Mouse (Mus musculus) myocyte (in vitro differentiated cells): ENCODE data around the gene Hist1h2ac.

Experiments
- E2F4 ChIP-seq: IDR thresholded peaks from one replicate; pipeline ENCODE4 v1.6.1; 2011; ENCODE audit warnings: mild to moderate bottlenecking, control low read depth, moderate library complexity; ENCODE audit not compliant: insufficient read depth
- MAX ChIP-seq: IDR thresholded peaks from one replicate; pipeline ENCODE4 v1.6.1; 2011; ENCODE audit warnings: low read depth, mild to moderate bottlenecking, control low read depth
- MYOD1 ChIP-seq, 3 experiments: IDR thresholded peaks; one replicate each; pipeline ENCODE4 v1.6.1; 2011; ENCODE audit warnings: control low read depth in 2 of 3, low read depth in 2 of 3, mild to moderate bottlenecking in 2 of 3, moderate library complexity in 1 of 3; ENCODE audit not compliant: insufficient read length in 2 of 3, control insufficient read depth in 1 of 3
- POLR2A ChIP-seq: IDR thresholded peaks from one replicate; pipeline ENCODE4 v1.6.1; 2011; ENCODE audit warnings: low read depth, mild to moderate bottlenecking, control low read depth, moderate library complexity; ENCODE audit not compliant: insufficient read length
- POLR2AphosphoS2 ChIP-seq: IDR thresholded peaks from one replicate; pipeline ENCODE4 v1.6.1; 2011; ENCODE audit warnings: low read depth, control low read depth; ENCODE audit not compliant: insufficient read length
- SRF ChIP-seq: IDR thresholded peaks from one replicate; pipeline ENCODE4 v1.6.1; 2011; ENCODE audit warnings: low read depth; ENCODE audit not compliant: control insufficient read depth, insufficient read length
- TCF12 ChIP-seq: IDR thresholded peaks from one replicate; pipeline ENCODE4 v1.6.1; 2011; ENCODE audit warnings: mild to moderate bottlenecking, control low read depth; ENCODE audit not compliant: poor library complexity, insufficient read depth, severe bottlenecking

GRCm38 (mm10) chr13:23685121-23685861 lies 1.5 kb upstream of the Hist1h2ac start:
- TF ChIP-seq POLR2A (no peak), SRF (no peak), MAX (no peak), TCF12 (no peak), POLR2AphosphoS2 (peak; percentile 17), E2F4 (no peak), MYOD1 (IDR thresholded peaks at IDR 0.05; ENCODE audit: control insufficient read depth in 1 of 3, insufficient read length in 2 of 3, low read depth in 2 of 3) (no peak)
